Mouse (Mus musculus): Measurements from ENCODE around the gene Cyp4b1.
"Not testable (repeated sequence)": the region's sequence is repeated elsewhere in the genome, so short reads cannot be mapped to it uniquely, and the experiment has no call there.

- TF ChIP-seq CTCF (conservative IDR thresholded peaks at IDR 0.05; ENCODE audit: low read length); POU5F1 (IDR thresholded peaks at IDR 0.05; ENCODE audit: borderline replicate concordance, low read length): not testable (repeated sequence)
These were observed 8.5 kb upstream of the Cyp4b1 start for GRCm38 (mm10) chr4:115655841-115656534.

Measured in E14TG2a.4 (cell line).